Mouse (Mus musculus) lung, postnatal 0 days (tissue): ENCODE data around the gene Lyrm7. TPM values are rescaled to one million over a fixed set of nuclear protein-coding genes. Genes with fewer than 3 reads are reported as not detected.

Source experiments
- ATAC-seq: fragments of 200-750 bp; cut with Nextera tagmentation; 2 replicates; pipeline ENCODE4 v1.8.0; 2017; ENCODE audit warnings: moderate library complexity
- DNase-seq: peaks from one replicate; pipeline ENCODE4 v3.0.0-alpha.2; 2016; ENCODE audit warnings: low spot score
- H3K27ac ChIP-seq: fragments of 300-500 bp; sonication (generic); 2 replicates; pipeline ENCODE4 v1.5.1; 2014; ENCODE audit warnings: antibody characterized with exemption, mild to moderate bottlenecking, low read length, mixed read lengths
- H3K27me3 ChIP-seq: fragments of 300-500 bp; sonication (generic); replicated peaks from 2 replicates; pipeline ENCODE4 v1.6.1; 2014; ENCODE audit warnings: low read length, mixed read lengths; ENCODE audit not compliant: insufficient read depth
- H3K36me3 ChIP-seq: fragments of 300-500 bp; sonication (generic); 2 replicates; pipeline ENCODE4 v1.6.1; 2014; ENCODE audit warnings: low read length, mixed read lengths; ENCODE audit not compliant: insufficient read depth
- H3K4me1 ChIP-seq: fragments of 300-500 bp; sonication (generic); 2 replicates; pipeline ENCODE4 v1.6.1; 2014; ENCODE audit warnings: antibody characterized with exemption, low read depth, low read length, mixed read lengths; ENCODE audit not compliant: insufficient read depth
- H3K4me2 ChIP-seq: fragments of 300-500 bp; sonication (generic); replicated peaks from 2 replicates; pipeline ENCODE4 v1.6.1; 2014; ENCODE audit warnings: low read depth, mild to moderate bottlenecking, low read length, moderate library complexity, mixed read lengths
- H3K4me3 ChIP-seq: fragments of 300-500 bp; sonication (generic); 2 replicates; pipeline ENCODE4 v1.5.1; 2014; ENCODE audit warnings: low read depth, low read length
- H3K9ac ChIP-seq: fragments of 300-500 bp; sonication (generic); replicated peaks from 2 replicates; pipeline ENCODE4 v1.6.1; 2014; ENCODE audit warnings: low read depth, mild to moderate bottlenecking
- H3K9me3 ChIP-seq: fragments of 300-500 bp; sonication (generic); 2 replicates; pipeline ENCODE4 v1.6.1; 2016; ENCODE audit warnings: low read length, mixed read lengths
- CTCF ChIP-seq: IDR thresholded peaks from 2 replicates; pipeline ENCODE4 v1.5.1; 2016; ENCODE audit warnings: antibody characterized with exemption, mild to moderate bottlenecking
- EP300 ChIP-seq: IDR thresholded peaks from 2 replicates; pipeline ENCODE4 v1.6.1; 2016; ENCODE audit warnings: antibody characterized with exemption, mild to moderate bottlenecking, control low read depth
- WGBS: fragments of 180-500 bp; shearing (Covaris S2); extraction: QIAGEN DNeasy Blood & Tissue Kit; methylation state at CpG from one replicate; pipeline ENCODE4 v1.1.7; 2014; 5-methylcytosine and 5-hydroxymethylcytosine counted together
- polyA plus RNA-seq: library from polyadenylated mRNA; unstranded; fragments of >200 nt; fragmentation: Nextera tagmentation; extraction: Ambion mirVana; gene quantifications from 2 replicates; pipeline ENCODE4 v1.2.1, GENCODE M21; 2015

Lyrm7 gene
- polyA plus RNA-seq, 1 experiment from 2014 or later: 3.1 TPM

- 7% methylated on average over 5 of the region's 5 CpGs for WGBS
- no peaks in the 10 kb centered on the region for H3K36me3 ChIP-seq
- H3K4me1 ChIP-seq: peaks cover 12% of the 10 kb centered on the region; the same call in 1 of the 2 replicates
- DNase-seq (peak; percentile 96), ATAC-seq (peak; percentile 92)
- H3K4me2 ChIP-seq: no peak overlapping the region
- no peaks in the 10 kb centered on the region for H3K9me3 ChIP-seq
- no peak overlapping the region; the same call in 1 of the 2 replicates for H3K9ac ChIP-seq
- H3K27me3 ChIP-seq: no peaks in the 10 kb centered on the region
- no peak overlapping the region for H3K4me3 ChIP-seq
- H3K27ac ChIP-seq: peak overlapping the region; percentile 88
- no peak for TF ChIP-seq CTCF
- TF ChIP-seq EP300: peak; percentile 94
Measured at GRCm38 (mm10) chr11:54884937-54885336, 24.2 kb upstream of the Lyrm7 start.

- peak; percentile 67 for DNase-seq
Measured at GRCm38 (mm10) chr11:54884197-54884828, 23.6 kb upstream of the Lyrm7 start.

GRCm38 (mm10) chr11:54882671-54883070 lies 22.0 kb upstream of the Lyrm7 start:
- Histone ChIP-seq H3K4me2 (no peak overlapping the region), H3K9ac (no peak overlapping the region), H3K9me3 (no peaks in the 10 kb centered on the region), H3K27me3 (no peaks in the 10 kb centered on the region), H3K4me3 (no peak overlapping the region), H3K27ac (peak overlapping the region; percentile 68), H3K36me3 (no peaks in the 10 kb centered on the region), H3K4me1 (peaks cover 12% of the 10 kb centered on the region; the same call in 1 of the 2 replicates)
- TF ChIP-seq CTCF (peak; percentile 53), EP300 (peak; percentile 80)
- DNase-seq: peak; percentile 89
- peak; percentile 52 for ATAC-seq
- 25% methylated on average over 8 of the region's 8 CpGs for WGBS

More at GRCm38 (mm10) chr11:54884197-54884828, 23.6 kb upstream of the Lyrm7 start:
- Histone ChIP-seq H3K9ac (no peak overlapping the region), H3K27ac (peak overlapping the region; percentile 88), H3K4me1 (peaks cover 12% of the 10 kb centered on the region; the same call in 1 of the 2 replicates), H3K9me3 (no peaks in the 10 kb centered on the region), H3K36me3 (no peaks in the 10 kb centered on the region), H3K4me2 (no peak overlapping the region), H3K27me3 (no peaks in the 10 kb centered on the region), H3K4me3 (no peak overlapping the region)
- 68% methylated on average over 5 of the region's 5 CpGs for WGBS
- TF ChIP-seq CTCF: no peak
- no peak for TF ChIP-seq EP300
- peak; percentile 19 for ATAC-seq

- Histone ChIP-seq H3K27ac (peak overlapping the region; percentile 47; the same call in 1 of the 2 replicates), H3K27me3 (no peaks in the 10 kb centered on the region), H3K9me3 (no peaks in the 10 kb centered on the region), H3K9ac (no peak overlapping the region), H3K4me1 (peaks cover 12% of the 10 kb centered on the region; the same call in 1 of the 2 replicates), H3K4me3 (no peak overlapping the region), H3K4me2 (no peak overlapping the region), H3K36me3 (no peaks in the 10 kb centered on the region)
- TF ChIP-seq CTCF: no peak
- peak; percentile 48; the same call in 1 of the 2 replicates for TF ChIP-seq EP300
- peak; percentile 23; the same call in 1 of the 2 replicates for ATAC-seq
- DNase-seq: peak; percentile 81
- WGBS: 5% methylated on average over 2 of the region's 2 CpGs
Measured at GRCm38 (mm10) chr11:54881051-54881474, 20.3 kb upstream of the Lyrm7 start.

- Histone ChIP-seq H3K27me3 (no peaks in the 10 kb centered on the region), H3K4me1 (peaks cover 7% of the 10 kb centered on the region; the same call in 1 of the 2 replicates), H3K4me2 (no peak overlapping the region), H3K36me3 (no peaks in the 10 kb centered on the region), H3K9ac (no peak overlapping the region), H3K27ac (peak overlapping the region; percentile 40; the same call in 1 of the 2 replicates), H3K9me3 (no peaks in the 10 kb centered on the region), H3K4me3 (no peak overlapping the region)
- DNase-seq (no peak), ATAC-seq (no peak)
- TF ChIP-seq EP300 (no peak), CTCF (no peak)
- 34% methylated on average over 10 of the region's 10 CpGs for WGBS
Measured at GRCm38 (mm10) chr11:54879922-54880321, 19.2 kb upstream of the Lyrm7 start.

- WGBS: 15% methylated on average over 4 of the region's 4 CpGs
- DNase-seq (peak; percentile 90), ATAC-seq (peak; percentile 60)
- Histone ChIP-seq H3K4me3 (no peak overlapping the region), H3K9ac (no peak overlapping the region), H3K27ac (peak overlapping the region; percentile 40; the same call in 1 of the 2 replicates), H3K4me2 (no peak overlapping the region), H3K27me3 (no peaks in the 10 kb centered on the region), H3K4me1 (peaks cover 6% of the 10 kb centered on the region; the same call in 1 of the 2 replicates), H3K9me3 (no peaks in the 10 kb centered on the region), H3K36me3 (no peaks in the 10 kb centered on the region)
- TF ChIP-seq CTCF (peak; percentile 91), EP300 (no peak)
Measured at GRCm38 (mm10) chr11:54879434-54879833, 18.7 kb upstream of the Lyrm7 start.
